Mouse (Mus musculus): ENCODE measurements around the gene Ftsj3. TPM values are rescaled to one million over a fixed set of nuclear protein-coding genes. Genes with fewer than 3 reads are reported as not detected.
"Not testable (repeated sequence)": the region's sequence is repeated elsewhere in the genome, so short reads cannot be mapped to it uniquely, and the experiment has no call there.

Ftsj3 gene
- total RNA-seq, 4 experiments from 2014 or later = 42.3 to 82.3 (median 59.1) TPM

DNA sequence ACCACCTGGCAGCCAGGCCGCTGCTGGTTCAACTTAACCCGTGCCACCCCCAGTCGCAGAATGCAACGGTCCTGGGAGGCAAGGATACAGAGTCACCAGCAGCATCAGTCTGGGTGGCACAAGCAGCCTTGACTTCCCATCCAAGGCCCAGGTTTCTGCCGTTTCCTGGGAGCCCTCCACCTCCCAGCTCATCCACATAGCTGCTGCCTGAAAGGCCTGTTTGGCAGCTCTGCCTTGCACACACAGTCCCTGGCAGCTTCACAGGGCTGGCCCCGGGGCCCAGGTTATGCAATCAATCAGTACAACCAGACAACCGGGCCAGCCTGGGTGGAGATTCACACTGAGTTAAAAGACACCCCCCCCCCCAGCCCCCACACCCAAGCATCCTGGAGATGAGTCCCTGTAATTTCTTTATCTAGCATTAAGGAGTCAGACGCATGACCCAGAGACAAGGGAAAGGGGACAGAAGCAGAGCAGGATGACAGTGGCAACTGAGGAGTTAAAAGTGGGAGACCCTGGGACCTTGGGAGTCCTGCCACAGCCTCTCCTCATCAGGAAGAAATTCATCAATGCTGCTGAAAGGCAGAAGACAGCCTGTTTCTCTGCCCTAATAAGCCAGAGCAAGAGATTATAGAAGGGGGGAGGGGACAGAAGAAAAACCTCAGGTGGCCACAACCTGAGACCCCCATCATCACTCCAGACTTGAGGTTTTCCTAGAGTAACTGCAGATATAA, 12.6 kb upstream of the Ftsj3 start:
- DNase-seq = peak; percentile 90

GRCm38 (mm10) chr11:106267871-106268270, 12.0 kb upstream of the Ftsj3 start:
- no peak for DNase-seq

DNA sequence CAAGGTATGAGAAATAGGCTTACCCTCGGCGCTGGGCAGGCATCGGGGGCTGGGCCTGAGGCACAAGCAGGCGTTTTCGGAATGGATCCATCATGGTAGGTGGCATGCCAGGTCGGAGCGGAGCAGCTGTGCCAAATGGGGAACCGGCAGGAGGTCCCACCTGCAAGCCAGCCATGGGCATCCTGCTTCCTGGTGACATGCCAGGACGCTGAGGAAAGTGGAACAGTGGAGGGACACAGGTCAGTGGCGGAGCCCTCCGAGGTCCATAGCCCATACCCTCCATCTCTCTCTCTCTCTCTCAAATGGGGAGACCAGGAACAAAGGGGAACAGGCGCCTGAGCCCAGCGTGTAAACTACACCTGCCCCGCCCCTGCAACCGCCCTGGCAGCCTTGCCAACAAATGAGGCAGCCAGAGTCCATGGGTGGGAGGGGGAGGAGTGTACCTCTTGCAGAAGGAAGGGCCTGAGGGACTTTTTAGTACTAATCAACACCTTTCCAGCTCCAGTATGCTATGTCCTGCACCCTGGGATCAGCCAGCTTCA, 11.5 kb upstream of the Ftsj3 start:
- DNase-seq = peak; percentile 58

DNA sequence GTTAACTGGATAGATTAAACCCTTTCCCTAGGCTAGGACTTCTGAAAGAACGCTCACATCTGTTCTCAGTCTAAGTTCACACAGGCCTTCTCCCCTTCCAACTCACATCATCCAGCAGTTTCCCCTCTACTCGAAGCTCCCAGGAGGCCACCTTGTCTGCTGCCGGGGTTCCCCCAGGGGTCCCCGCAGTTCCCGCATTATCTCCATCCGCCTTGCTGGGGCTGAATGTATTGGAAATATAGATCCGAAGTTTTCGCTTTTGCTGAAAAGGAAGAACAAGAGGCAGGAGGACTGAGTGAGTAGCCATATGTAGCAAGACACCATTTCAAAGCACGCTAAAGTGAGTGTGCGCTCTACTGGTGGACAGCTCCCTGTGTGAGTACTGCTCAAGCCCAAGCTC, 10.6 kb upstream of the Ftsj3 start:
- DNase-seq = no peak

- DNase-seq = no peak
Measured at GRCm38 (mm10) chr11:106265570-106265969, 9.7 kb upstream of the Ftsj3 start.

GRCm38 (mm10) chr11:106264988-106265387, 9.1 kb upstream of the Ftsj3 start:
- DNase-seq = no peak

GRCm38 (mm10) chr11:106263963-106264362, 8.1 kb upstream of the Ftsj3 start:
- no peak for DNase-seq

DNA sequence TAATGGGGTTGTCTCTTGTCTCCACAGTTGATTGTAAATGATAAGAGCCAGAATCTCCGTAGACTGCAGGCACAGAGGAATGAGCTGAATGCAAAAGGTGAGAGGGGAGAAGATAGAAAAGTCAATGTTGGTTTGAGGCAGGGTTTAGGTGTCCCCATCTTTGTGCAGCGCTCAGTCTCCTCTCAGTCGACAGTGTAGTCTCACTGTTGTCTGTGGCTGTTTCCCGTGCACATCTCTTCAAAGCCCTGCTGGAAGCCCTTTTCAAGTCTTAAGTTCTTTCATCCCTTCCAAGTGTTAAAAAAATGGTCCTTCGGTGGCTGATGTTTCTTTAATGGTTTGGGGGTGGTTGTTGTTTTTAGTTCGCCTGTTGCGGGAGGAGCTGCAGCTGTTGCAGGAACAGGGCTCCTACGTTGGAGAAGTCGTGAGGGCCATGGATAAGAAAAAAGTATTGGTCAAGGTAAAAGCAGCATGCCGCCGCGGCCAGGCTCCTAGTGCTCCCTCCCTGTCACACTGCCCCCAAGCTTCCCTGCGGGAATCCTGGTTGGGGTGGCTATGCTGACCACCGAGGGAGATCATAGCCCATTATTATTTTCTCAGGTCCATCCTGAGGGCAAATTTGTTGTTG, 5.1 kb upstream of the Ftsj3 start:
- no peak for DNase-seq

GRCm38 (mm10) chr11:106256775-106257174, 896 bp upstream of the Ftsj3 start:
- DNase-seq = no peak

GRCm38 (mm10) chr11:106255174-106255573, 705 bp downstream of the Ftsj3 start:
- no peak for DNase-seq

DNA sequence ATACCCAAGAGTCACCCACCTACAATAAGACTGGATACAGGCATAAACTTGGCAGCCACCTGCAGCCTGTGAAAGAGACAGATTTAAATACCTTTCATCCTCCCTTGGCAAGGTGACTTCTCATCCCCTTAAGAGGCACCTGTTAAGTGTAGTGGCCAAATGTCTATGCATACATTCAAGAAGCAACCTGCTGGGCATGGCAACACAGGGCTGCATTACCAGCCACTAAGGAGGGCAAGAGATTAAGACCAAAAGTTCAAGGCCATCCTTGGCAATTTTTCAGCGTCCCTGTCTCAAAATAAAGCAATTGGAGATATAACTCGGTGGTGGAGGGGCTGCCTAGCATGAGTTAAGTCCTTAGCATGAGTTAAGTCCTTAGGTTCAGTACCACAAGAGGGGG, 1.1 kb downstream of the Ftsj3 start:
- no peak for DNase-seq

DNA sequence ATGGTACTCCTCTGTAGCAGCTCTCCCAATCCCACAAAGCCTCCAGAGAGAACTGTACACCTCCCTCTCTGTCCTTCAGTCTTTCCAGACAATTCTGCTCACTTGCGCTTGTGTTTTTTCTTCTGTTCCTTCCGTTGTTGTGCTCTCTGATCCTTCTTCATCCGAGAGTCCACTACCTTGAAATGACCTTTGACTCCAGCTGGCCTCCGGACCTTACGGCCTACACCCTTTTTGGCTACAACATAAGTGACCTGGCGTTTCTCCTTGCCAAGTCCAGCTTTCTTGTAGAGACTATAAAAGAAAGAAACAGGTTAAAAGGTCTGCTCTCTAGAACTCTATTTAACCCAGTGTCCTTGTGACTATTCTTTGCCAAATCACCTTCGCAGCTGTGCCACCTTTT, 6.6 kb downstream of the Ftsj3 start:
- no peak for DNase-seq

DNA sequence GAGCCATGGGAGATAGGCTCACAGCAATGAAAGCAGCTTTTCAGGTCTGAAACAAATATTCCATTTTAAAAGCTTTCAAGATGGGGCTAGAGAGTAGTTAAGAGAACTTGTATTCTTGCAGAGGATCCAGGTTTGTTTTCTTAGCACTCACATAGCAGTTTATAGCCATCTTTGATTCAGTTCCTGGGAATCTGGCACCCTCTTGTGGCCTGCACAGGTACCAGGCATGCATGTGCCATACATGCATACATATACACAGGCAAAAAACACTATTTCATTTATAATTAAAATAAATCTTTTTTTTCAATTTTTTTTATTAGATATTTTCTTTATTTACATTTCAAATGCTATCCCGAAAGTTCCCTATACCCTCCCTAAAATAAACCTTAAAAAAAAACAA, 9.0 kb downstream of the Ftsj3 start:
- DNase-seq = no peak

- not testable (repeated sequence) for DNase-seq
Measured at GRCm38 (mm10) chr11:106233978-106234377, 21.9 kb downstream of the Ftsj3 start.

GRCm38 (mm10) chr11:106220603-106221002, 35.3 kb downstream of the Ftsj3 start:
- no peak for DNase-seq

GRCm38 (mm10) chr11:106216730-106217490, 39.0 kb downstream of the Ftsj3 start, which contains the start of gene Ddx42:
Gene Ddx42, plus strand, starts transcription at chr11:106216926.
- peak; percentile 89 for DNase-seq

- DNase-seq = peak; percentile 97
Measured at GRCm38 (mm10) chr11:106215927-106216729, 39.8 kb downstream of the Ftsj3 start, which contains the start of gene Ccdc47. Gene Ccdc47, minus strand, starts transcription at chr11:106216344.

DNA sequence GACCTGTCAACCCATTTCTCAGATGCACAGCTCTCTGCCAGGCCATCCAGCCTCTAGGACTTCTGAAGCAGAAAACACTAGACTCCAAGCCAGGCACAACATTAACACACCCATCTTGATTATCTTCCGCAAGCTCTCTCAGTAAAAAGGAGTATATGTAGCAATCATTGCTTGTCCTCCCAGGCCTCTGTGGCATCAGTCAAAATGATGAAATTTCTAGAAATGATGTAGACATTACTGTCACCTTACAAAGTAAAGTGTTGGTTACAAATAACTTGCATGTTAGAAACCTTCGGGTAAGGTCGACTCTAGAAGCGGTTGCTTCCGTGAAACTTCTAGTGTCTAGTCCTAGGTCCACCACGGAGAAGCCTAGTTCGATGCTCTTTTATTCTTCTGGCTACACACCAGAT, 40.4 kb downstream of the Ftsj3 start:
- DNase-seq = no peak

- no peak for DNase-seq
Measured at GRCm38 (mm10) chr11:106214856-106215255, 41.0 kb downstream of the Ftsj3 start.

GRCm38 (mm10) chr11:106212771-106213170, 43.1 kb downstream of the Ftsj3 start:
- DNase-seq = no peak

DNA sequence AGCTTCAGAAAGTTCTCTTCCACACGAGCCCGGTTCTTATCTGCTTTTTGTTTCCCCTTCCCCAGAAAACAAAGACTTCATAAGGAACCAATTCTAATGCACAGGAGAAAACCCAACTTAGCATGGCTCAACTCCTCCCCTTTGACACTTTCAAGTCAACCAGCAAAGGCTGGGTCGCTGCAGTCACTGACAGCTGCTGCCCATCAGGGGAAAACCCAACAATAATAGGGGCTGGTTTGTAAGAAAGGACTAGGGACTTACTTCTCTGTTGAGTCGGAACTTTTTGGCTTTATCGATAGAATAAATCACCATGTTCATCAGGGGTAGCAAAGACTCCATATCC, 53.8 kb downstream of the Ftsj3 start, which contains the start of gene Strada:
Strada (minus strand) TSS at position 46 of the 343 bp plus-strand sequence.
- no peak for DNase-seq

Measured in adrenal gland, adult 8-10 months (tissue).